Mouse (Mus musculus) lung, postnatal 0 days (tissue): ENCODE measurements around the gene Gm45716.

Experiments used
- CTCF ChIP-seq: IDR thresholded peaks from 2 replicates; pipeline ENCODE4 v1.5.1; 2016; ENCODE audit warnings: antibody characterized with exemption, mild to moderate bottlenecking
- EP300 ChIP-seq: IDR thresholded peaks from 2 replicates; pipeline ENCODE4 v1.6.1; 2016; ENCODE audit warnings: antibody characterized with exemption, mild to moderate bottlenecking, control low read depth

GRCm38 (mm10) chr11:90252366-90252765, 64.9 kb downstream of the Gm45716 start:
- TF ChIP-seq CTCF (no peak), EP300 (no peak)
